Mouse (Mus musculus) megakaryocyte progenitor cell, adult 5-6 weeks (primary cell): ENCODE data around the gene Rpl37a. TPM values are rescaled to one million over a fixed set of nuclear protein-coding genes. Genes with fewer than 3 reads are reported as not detected.

Experiments
- ATAC-seq: replicated peaks from 2 replicates; pipeline ENCODE4 v1.8.0; 2016; ENCODE audit warnings: mild to moderate bottlenecking, moderate TSS enrichment, inconsistent platforms; ENCODE audit not compliant: poor library complexity
- total RNA-seq, 2 experiments: library from RNA; stranded (forward) in 1 of 2; stranded (reverse) in 1 of 2; fragments of 157-497, 149-512 nt in 1 of 2; fragments of 200-1000 nt in 1 of 2; gene quantifications; 2 replicates each; pipeline versions ENCODE4 v1.2.3 to v1.2.4; 2015 to 2017

The Rpl37a gene
- total RNA-seq (2015) (1,390 and 1,455 TPM in 2 replicates), total RNA-seq (2017) (472 and 633 TPM in 2 replicates)

DNA sequence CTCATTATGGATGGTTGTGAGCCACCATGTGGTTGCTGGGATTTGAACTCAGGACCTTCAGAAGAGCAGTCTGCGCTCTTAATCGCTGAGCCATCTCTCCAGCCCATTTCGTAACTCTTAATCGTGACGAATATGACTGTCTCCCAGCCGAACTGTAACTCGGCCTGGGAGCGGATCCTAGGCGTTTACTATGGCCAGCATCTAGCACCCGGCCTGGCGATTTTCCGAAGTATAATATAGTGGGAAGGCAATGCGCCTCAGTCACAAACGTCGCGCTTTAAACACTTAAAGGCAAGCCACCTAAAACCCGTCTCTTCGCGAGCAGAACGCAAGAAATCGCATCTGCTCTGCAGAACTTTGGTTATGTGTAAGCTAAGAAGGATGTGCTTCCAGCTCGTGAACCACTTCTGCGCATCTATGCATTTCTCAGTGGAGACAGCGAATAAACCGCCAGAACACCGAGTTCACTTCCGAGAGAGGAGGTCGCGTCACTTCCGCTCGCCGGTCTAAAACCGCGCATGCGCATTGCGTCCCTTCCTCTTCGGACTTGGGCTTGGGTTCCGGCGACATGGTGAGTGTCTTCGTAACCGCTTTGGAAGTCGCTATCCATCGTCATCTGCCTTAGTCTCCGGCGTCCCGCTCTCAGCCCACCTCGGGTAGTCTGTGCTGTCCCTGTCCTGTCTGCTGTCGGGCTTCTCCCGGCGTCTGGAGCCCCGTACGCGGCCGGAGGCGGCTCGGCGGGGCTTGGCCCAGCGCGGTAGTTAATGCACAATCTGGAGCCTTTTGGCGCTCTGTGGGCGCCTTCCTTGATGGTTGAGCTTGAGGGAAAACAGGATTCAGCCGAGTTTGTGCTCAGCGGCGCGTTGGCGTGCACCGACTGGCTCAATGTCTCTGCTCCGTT is at the start of gene Rpl37a:
Gene Rpl37a, plus strand, starts transcription at position 538 of the 901 bp plus-strand sequence.
- peak; percentile 89 for ATAC-seq

GRCm38 (mm10) chr1:72673070-72673469 is 38.0 kb upstream of the Rpl37a start:
- no peak for ATAC-seq

DNA sequence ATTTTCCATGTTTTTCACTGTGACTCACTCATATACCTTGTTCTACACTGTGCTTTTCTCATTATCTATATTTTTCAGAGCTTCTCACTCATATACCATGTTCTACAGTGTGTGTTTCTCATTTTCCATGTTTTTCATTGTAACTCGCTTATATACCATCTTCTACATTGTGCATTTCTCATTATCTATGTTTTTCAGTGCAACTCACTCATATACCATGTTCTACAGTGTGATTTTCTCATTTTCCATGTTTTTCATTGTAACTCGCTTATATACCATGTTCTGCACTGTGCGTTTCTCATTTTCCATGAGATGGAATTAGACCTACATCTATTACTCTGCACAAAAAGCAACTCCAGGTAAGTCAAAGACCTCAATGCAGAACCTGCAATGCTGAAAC is 14.8 kb upstream of the Rpl37a start:
- ATAC-seq = no peak

GRCm38 (mm10) chr1:72698651-72699050 is 12.4 kb upstream of the Rpl37a start:
- no peak for ATAC-seq

- ATAC-seq = no peak
These were observed 10.6 kb upstream of the Rpl37a start, which contains the start of gene Ankar for GRCm38 (mm10) chr1:72700479-72700878. Ankar (minus strand) TSS chr1:72700579.

- ATAC-seq = no peak
These were observed 3.6 kb upstream of the Rpl37a start for GRCm38 (mm10) chr1:72707525-72707924.

GRCm38 (mm10) chr1:72711684-72712083 is 594 bp downstream of the Rpl37a start:
- ATAC-seq = no peak

- no peak for ATAC-seq
These were observed 3.5 kb downstream of the Rpl37a start for GRCm38 (mm10) chr1:72714547-72714946.

GRCm38 (mm10) chr1:72715065-72715464 is 4.0 kb downstream of the Rpl37a start:
- ATAC-seq = no peak

GRCm38 (mm10) chr1:72715593-72716361 is 4.7 kb downstream of the Rpl37a start:
- no peak for ATAC-seq

DNA sequence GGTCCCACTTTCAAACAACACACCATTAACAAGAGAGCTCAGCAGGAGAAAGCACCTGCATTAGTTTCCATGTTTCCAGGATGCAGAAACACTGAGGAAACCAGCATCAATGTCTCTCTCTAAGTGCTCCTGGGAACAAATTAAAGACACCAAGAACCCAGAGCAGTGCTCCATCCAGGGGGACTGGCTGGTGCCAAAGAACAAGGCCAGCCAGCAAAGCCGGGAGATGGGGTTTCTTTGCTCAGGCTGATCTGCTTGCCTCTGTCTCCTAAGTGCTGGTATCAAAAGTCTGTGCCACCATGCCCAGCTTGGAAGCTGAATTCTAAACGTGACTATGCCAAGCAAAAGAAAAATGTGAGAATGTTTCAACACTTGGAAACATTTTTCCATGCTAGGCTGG is 5.3 kb downstream of the Rpl37a start:
- ATAC-seq = no peak

DNA sequence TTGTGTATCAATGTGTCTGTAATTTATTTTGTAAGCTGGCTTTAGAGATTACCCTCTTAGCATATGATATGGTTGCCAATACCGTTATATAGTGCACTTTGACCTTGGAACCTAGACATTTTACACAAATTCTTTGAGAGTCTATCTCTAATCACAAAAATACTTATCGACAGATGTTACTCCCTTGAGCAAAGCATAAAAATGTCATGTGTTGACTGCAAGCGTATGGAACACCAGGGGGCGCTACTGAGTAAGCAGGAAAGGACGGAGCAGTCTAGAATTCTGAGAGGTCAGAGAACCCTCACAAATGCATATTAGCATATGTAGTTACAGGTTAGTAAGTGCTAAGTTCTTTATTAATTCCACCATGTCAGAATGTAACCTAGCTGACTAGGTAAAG is 5.8 kb downstream of the Rpl37a start:
- peak; percentile 61 for ATAC-seq

DNA sequence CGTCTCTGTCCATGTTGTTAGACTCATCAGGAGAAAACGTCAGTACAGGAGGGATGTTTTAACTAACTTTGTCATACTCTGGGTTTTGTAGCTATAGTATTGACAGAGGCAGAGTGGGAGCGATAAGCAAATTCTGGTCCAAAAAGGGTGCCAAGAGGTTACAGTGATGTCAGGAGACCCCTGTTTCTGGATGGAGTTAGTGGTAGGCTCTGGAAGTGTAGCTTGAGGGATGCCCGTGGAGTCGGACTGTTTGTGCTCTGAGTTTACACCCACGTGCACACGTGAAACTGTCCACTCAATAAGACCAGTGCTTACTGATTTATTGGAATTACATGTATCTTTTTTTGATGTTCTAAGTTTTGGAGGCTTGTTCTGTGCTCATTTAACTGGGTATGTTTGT is 6.5 kb downstream of the Rpl37a start:
- ATAC-seq = no peak

DNA sequence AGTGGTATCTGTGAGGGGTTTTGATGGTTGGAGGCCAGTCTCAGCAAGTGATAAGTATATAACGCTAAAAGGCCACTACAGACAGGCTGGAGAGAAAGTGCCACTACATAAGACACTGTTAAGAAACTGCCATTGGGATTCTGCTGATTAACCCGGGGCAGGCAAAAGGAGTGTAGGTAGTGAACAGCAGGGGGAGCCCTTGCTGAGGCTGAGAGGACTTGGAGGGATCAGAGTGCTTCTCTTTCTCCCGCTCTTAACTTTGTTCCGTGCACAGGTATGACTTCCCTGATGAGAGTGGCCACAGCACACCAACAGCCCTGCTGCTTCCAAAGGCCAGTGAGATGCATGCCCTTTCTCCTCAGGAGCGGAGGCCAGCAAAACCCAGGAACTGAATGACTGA is 7.8 kb downstream of the Rpl37a start:
- ATAC-seq = peak; percentile 82

DNA sequence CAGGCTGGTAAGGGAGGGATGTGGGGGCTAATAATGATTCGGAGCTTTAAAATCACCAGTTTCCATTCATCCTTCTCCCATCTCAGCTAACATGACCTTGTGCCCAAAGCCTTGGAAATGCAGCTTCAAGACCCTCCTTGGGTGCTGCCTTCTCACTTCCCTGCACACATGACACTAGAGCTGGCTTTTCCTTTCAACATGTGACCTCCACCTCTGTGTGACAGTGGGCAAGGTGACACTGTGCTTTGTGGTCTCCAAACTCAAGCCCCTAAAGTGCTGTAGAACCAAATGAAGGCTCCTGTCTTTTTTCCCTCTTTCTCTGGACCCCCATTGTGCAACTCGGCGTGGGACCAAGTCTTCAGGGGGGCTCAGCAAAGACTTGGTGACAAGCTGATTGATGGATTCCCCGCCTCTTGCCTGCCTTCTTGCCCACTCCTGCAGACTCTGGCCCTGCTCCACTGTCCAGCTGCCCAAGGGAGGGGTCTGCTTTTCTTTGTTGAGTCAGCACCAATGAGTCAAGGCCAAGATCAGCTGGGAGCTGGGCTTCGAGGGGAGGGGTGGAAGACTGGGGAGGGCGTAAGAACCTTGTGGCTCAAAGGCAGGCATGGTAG is 9.1 kb downstream of the Rpl37a start:
- ATAC-seq = no peak

DNA sequence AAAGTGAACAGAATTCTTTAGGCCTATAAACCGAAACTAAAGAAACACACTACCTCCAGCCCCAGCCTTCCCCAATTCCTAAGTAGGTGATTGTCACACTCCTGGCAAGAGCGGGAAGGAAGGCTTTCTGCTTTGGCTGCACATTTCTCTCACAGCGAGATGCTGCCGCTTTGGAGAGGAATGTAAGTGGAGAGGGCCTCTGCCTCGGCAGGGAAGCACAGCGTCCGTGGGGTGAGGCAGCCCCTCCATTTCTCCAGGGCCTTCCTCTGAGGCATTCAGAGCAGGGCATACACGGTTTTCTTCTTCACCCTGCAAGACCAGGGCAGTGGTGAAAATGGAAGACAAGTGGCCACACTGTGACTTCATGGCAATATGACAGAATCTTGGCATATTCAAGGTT is 11.6 kb downstream of the Rpl37a start:
- no peak for ATAC-seq

DNA sequence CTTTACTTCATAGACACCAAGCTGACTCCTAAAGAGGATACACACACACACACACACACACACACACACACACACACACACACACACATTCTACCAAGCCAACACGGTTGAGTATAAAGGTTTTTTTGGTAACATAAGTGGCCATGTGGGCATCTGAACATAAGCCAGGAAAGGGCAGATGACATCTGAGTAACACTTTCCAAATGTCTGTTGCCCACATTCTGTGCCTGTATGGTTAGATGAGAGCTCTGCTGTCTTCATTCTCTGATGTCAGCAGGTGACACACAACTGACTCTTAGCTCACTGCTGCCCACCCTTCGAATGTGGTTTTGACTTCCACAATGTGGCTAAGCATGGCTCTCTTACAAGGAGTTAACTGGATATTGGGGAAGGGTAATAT is 13.3 kb downstream of the Rpl37a start:
- ATAC-seq = no peak

DNA sequence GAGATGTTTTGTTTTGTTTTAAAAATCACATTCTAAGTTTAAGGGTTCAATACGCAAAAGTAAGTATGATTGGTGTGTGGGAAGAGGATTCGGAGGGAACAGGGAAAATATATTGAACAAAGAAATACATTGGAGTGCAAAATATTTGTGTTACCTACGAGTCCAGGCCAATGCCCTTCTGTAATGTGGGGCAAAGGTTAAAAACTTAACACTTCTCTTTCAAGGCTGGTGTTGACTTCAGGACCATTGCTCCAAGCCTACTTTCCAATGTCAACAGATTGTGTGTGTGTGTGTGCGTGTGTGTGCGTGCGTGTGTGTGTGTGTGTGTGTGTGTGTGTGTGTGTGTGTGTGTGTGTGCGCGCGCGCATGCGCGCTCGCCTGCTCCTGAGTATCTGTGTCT is 14.9 kb downstream of the Rpl37a start:
- no peak for ATAC-seq

GRCm38 (mm10) chr1:72728781-72729180 is 17.7 kb downstream of the Rpl37a start:
- no peak for ATAC-seq

DNA sequence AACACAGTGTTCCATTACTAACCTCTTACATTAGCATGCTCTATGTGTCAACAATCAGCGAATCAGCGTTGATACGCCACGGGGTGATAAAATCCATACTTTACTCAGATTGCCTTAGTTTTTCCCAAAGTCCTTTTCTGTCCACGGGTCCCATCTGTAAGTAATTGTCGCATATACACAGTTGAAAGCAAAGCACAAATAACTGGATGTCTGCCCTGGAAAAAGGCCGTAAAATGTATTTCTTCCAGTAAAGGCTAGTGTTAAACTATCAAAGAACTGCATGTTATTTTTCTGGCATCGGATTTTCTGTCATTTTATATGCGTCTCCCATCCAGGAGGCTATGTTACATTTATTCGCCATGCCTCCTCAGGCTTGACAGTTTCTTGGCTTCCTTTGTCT is 19.0 kb downstream of the Rpl37a start:
- ATAC-seq = no peak

GRCm38 (mm10) chr1:72733191-72733691 is 22.2 kb downstream of the Rpl37a start:
- no peak for ATAC-seq
